Comparison of ENCODE assay signal across 27 mouse cellular contexts in genomic region chr12:35176628-35177027, GRCm38 (mm10).
"Had no signal": no experiment of that assay in that cellular context is flagged by ENCODE, and none has a peak within 500 bp of the region (broad histone marks: within the 10 kb centered on the region; RNA-seq: fewer than 3 reads in every experiment).

No protein-coding gene starts in this region.

- H3K9me3 ChIP-seq: embryonic facial prominence, embryonic 10.5 days; embryonic facial prominence, embryonic 12.5 days; embryonic facial prominence, embryonic 13.5 days; embryonic facial prominence, embryonic 15.5 days; forebrain, embryonic 10.5 days; forebrain, embryonic 12.5 days; forebrain, embryonic 13.5 days; forebrain, embryonic 15.5 days had no signal

- H3K36me3 ChIP-seq: embryonic facial prominence, embryonic 10.5 days; embryonic facial prominence, embryonic 12.5 days; embryonic facial prominence, embryonic 13.5 days; embryonic facial prominence, embryonic 15.5 days; forebrain, embryonic 10.5 days; forebrain, embryonic 12.5 days; forebrain, embryonic 15.5 days had no signal

- H3K27me3 ChIP-seq: embryonic facial prominence, embryonic 12.5 days; embryonic facial prominence, embryonic 13.5 days; embryonic facial prominence, embryonic 15.5 days; forebrain, embryonic 12.5 days; forebrain, embryonic 13.5 days; forebrain, embryonic 15.5 days had no signal

- H3K4me2 ChIP-seq: embryonic facial prominence, embryonic 12.5 days; embryonic facial prominence, embryonic 13.5 days; embryonic facial prominence, embryonic 15.5 days; forebrain, embryonic 12.5 days; forebrain, embryonic 13.5 days; forebrain, embryonic 15.5 days had no signal

- H3K4me3 ChIP-seq: embryonic facial prominence, embryonic 10.5 days; embryonic facial prominence, embryonic 12.5 days; embryonic facial prominence, embryonic 13.5 days; embryonic facial prominence, embryonic 15.5 days; erythroblast, embryonic 14.5 days; forebrain, embryonic 10.5 days; forebrain, embryonic 12.5 days; forebrain, embryonic 13.5 days; forebrain, embryonic 15.5 days; gastrocnemius, adult 2 months had no signal

- H3K27ac ChIP-seq: embryonic facial prominence, embryonic 10.5 days; embryonic facial prominence, embryonic 12.5 days; embryonic facial prominence, embryonic 13.5 days; embryonic facial prominence, embryonic 15.5 days; forebrain, embryonic 10.5 days; forebrain, embryonic 12.5 days; forebrain, embryonic 13.5 days; forebrain, embryonic 15.5 days; gastrocnemius, adult 2 months had no signal

- H3K9ac ChIP-seq: embryonic facial prominence, embryonic 12.5 days; embryonic facial prominence, embryonic 13.5 days; embryonic facial prominence, embryonic 15.5 days; forebrain, embryonic 12.5 days; forebrain, embryonic 13.5 days; forebrain, embryonic 15.5 days; forebrain, postnatal 0 days had no signal

- DNase-seq: cerebellum, adult 18-20 months; cerebellum, adult 2 months; cerebellum, adult 8-10 months; cerebellum, adult 9-10 months; cerebellum, adult 9-11 months; cerebellum, postnatal 10 days; cerebellum, postnatal 14 days; cerebellum, postnatal 25 days; cerebellum, postnatal 36 days; forebrain, postnatal 0 days; gastrocnemius, adult 2 months; gastrocnemius, postnatal 10 days; gastrocnemius, postnatal 14 days; gastrocnemius, postnatal 25 days; gastrocnemius, postnatal 36 days; heart, adult 18-20 months had no signal

- ATAC-seq: forebrain, embryonic 13.5 days; forebrain, embryonic 14.5 days; forebrain, embryonic 15.5 days; forebrain, embryonic 16.5 days; forebrain, postnatal 0 days had no signal

- H3K4me1 ChIP-seq: embryonic facial prominence, embryonic 10.5 days; embryonic facial prominence, embryonic 12.5 days; embryonic facial prominence, embryonic 13.5 days; embryonic facial prominence, embryonic 15.5 days; forebrain, embryonic 10.5 days; forebrain, embryonic 12.5 days; forebrain, embryonic 13.5 days; forebrain, embryonic 15.5 days had no signal
